In genomic region chr7:98671416-98671815, GRCm38 (mm10) we compare ENCODE assay signal across 10 mouse cellular contexts. TPM values are rescaled to one million over a fixed set of nuclear protein-coding genes. Genes with fewer than 3 reads are reported as not detected.
DNase-seq lines count a peak whose midpoint lies in the region; ATAC-seq and TF ChIP-seq lines count a peak whose summit lies in the region.
"Had no signal": no experiment of that assay in that cellular context is flagged by ENCODE, and none has a peak within 500 bp of the region (broad histone marks: within the 10 kb centered on the region; RNA-seq: fewer than 3 reads in every experiment).

No protein-coding gene starts in this region.

- 68% methylated on average over 9 of the region's 9 CpGs for WGBS in heart, embryonic 15.5 days
- 54% methylated on average over 9 of the region's 9 CpGs for WGBS in embryonic facial prominence, embryonic 15.5 days

- no peak for TF ChIP-seq CTCF in left cerebral cortex, adult 2 months (IDR thresholded peaks at IDR 0.05)

- H3K4me2 ChIP-seq in heart, embryonic 15.5 days: 0 out of 2 replicates have a peak overlapping the region, but pooled peaks have one; percentile 39
- H3K4me2 ChIP-seq in embryonic facial prominence, embryonic 15.5 days (replicated peaks): no peak overlapping the region
- H3K4me2 ChIP-seq: liver, embryonic 12.5 days had no signal

- no peak overlapping the region for H3K9ac ChIP-seq in heart, embryonic 15.5 days
- H3K9ac ChIP-seq in embryonic facial prominence, embryonic 15.5 days: no peak overlapping the region
- H3K9ac ChIP-seq: liver, embryonic 12.5 days had no signal

- intact Hi-C loops in left cerebral cortex, adult 2 months (cut with DNase I): no loop called here

- no peak for ATAC-seq in heart, embryonic 15.5 days (replicated peaks; ENCODE audit: insufficient number of reproducible peaks, insufficient read depth, low FRiP score, low read depth)
- no peak for ATAC-seq in embryonic facial prominence, embryonic 15.5 days (ENCODE audit: insufficient number of reproducible peaks, low FRiP score, low TSS enrichment, low read depth)
- ATAC-seq in megakaryocyte, adult 5-6 weeks (ENCODE audit: poor library complexity, severe bottlenecking): peak; percentile 40; the same call in 1 of the 2 replicates
- ATAC-seq: liver, embryonic 12.5 days had no signal

- H3K9me3 ChIP-seq in heart, embryonic 15.5 days (replicated peaks): no peaks in the 10 kb centered on the region
- no peaks in the 10 kb centered on the region for H3K9me3 ChIP-seq in embryonic facial prominence, embryonic 15.5 days (replicated peaks)
- H3K9me3 ChIP-seq: liver, embryonic 12.5 days had no signal

- no peaks in the 10 kb centered on the region for H3K27me3 ChIP-seq in heart, embryonic 15.5 days
- H3K27me3 ChIP-seq in embryonic facial prominence, embryonic 15.5 days: no peaks in the 10 kb centered on the region

- H3K4me1 ChIP-seq in heart, embryonic 15.5 days (replicated peaks): peaks cover 36% of the 10 kb centered on the region
- peaks cover 34% of the 10 kb centered on the region for H3K4me1 ChIP-seq in embryonic facial prominence, embryonic 15.5 days

- H3K4me3 ChIP-seq in heart, embryonic 15.5 days: no peak overlapping the region
- H3K4me3 ChIP-seq in embryonic facial prominence, embryonic 15.5 days (replicated peaks): no peak overlapping the region
- H3K4me3 ChIP-seq in left cerebral cortex, adult 2 months: no peak overlapping the region
- H3K4me3 ChIP-seq: liver, embryonic 12.5 days had no signal

- H3K27ac ChIP-seq in heart, embryonic 15.5 days: peak overlapping the region; percentile 75; the same call in 1 of the 2 replicates
- peak overlapping the region; percentile 59; the same call in 1 of the 2 replicates for H3K27ac ChIP-seq in embryonic facial prominence, embryonic 15.5 days (replicated peaks)
- no peak overlapping the region for H3K27ac ChIP-seq in left cerebral cortex, adult 2 months
- H3K27ac ChIP-seq: liver, embryonic 12.5 days had no signal

- DNase-seq in heart, postnatal 4 days: no peak
- peak; percentile 45 for DNase-seq in kidney, postnatal 10 days
- no peak for DNase-seq in left cerebral cortex, adult 9 months (ENCODE audit: low spot score in 2 of 2)
- no peak for DNase-seq in left cerebral cortex, adult 2 months (ENCODE audit: extremely low spot score in 1 of 2, low spot score in 2 of 2)
- no peak for DNase-seq in Muller cell, postnatal 12 days (ENCODE audit: inconsistent ontology term)
- DNase-seq: thymus, postnatal 14 days had no signal

- no peaks in the 10 kb centered on the region for H3K36me3 ChIP-seq in heart, embryonic 15.5 days
- H3K36me3 ChIP-seq in embryonic facial prominence, embryonic 15.5 days: no peaks in the 10 kb centered on the region
- H3K36me3 ChIP-seq: liver, embryonic 12.5 days had no signal

RNA-seq across cellular contexts. Expression of gene Emsy, which starts 14.8 kb away (rescaled TPM):
- 20.2 and 23.1 TPM in 2 replicates for polyA plus RNA-seq in heart, embryonic 15.5 days (2015; fragmentation: Nextera tagmentation; extraction: Ambion mirVana)
- total RNA-seq in heart, postnatal 4 days (2021): 10 to 100 TPM; 34.2 to 35.8 TPM
- polyA plus RNA-seq in embryonic facial prominence, embryonic 15.5 days (2015; fragmentation: Nextera tagmentation; extraction: Ambion mirVana): 25.8 and 26.7 TPM in 2 replicates
- total RNA-seq in megakaryocyte, adult 5-6 weeks (2015): 71.4 and 79.9 TPM in 2 replicates
- 37.3 and 43.7 TPM in 2 replicates for total RNA-seq in megakaryocyte, adult 5-6 weeks (2017)
- total RNA-seq in left cerebral cortex, adult 2 months (2021): 10 to 100 TPM; 67.4 to 76.7 TPM

RNA-seq across cellular contexts. Expression of gene Thap12, which starts 31.5 kb away (rescaled TPM):
- 35.6 and 37.4 TPM in 2 replicates for polyA plus RNA-seq in heart, embryonic 15.5 days (2015; fragmentation: Nextera tagmentation; extraction: Ambion mirVana)
- total RNA-seq in heart, postnatal 4 days (2021): 10 to 100 TPM; 75.0 to 79.8 TPM
- 55.3 and 56.1 TPM in 2 replicates for polyA plus RNA-seq in embryonic facial prominence, embryonic 15.5 days (2015; fragmentation: Nextera tagmentation; extraction: Ambion mirVana)
- 17.7 and 18.8 TPM in 2 replicates for total RNA-seq in megakaryocyte, adult 5-6 weeks (2015)
- 27.2 and 35.4 TPM in 2 replicates for total RNA-seq in megakaryocyte, adult 5-6 weeks (2017)
- 10 to 100 TPM; 57.7 to 61.2 TPM for total RNA-seq in left cerebral cortex, adult 2 months (2021)
